Mouse (Mus musculus) lung, adult 18-20 months (tissue): Measurements from ENCODE around the gene Por.
A peak's percentile ranks its signal among the peaks of the same experiment; 100 is the strongest.

Experiments used
- DNase-seq, 2 experiments: peaks; one replicate each; pipeline ENCODE4 v3.0.0; 2022; ENCODE audit warnings: mixed read lengths in 2 of 2

The Por gene

DNA sequence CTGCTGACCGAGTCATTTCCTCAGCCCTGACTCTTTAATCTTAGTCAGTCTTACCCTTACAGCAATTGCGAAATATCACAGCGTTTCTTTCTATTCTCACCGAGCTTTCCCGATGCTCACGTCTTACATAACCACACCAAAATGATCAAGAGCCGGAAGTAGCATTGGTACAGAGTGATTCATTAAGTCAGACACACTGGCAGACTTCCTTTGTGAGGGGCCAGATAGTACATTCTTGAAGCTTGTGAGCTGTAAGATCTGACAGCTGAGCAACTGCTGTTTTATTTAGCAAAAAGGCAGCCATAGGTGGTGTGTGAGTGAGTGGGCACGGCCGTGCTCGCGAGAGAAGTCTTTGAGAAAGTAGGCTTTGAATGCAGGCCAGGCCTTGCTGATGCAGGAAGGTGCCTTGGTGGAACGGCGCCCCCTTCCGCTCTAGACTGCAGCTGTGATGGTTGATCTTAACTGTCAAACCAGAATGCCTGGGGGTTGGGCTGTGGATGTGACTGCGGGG, 32.9 kb downstream of the Por start:
- peak; percentile 52 to 74 for DNase-seq

GRCm38 (mm10) chr5:135703431-135703830, 33.6 kb downstream of the Por start:
- DNase-seq = no peak

GRCm38 (mm10) chr5:135705383-135705782, 35.5 kb downstream of the Por start:
- DNase-seq = no peak

DNA sequence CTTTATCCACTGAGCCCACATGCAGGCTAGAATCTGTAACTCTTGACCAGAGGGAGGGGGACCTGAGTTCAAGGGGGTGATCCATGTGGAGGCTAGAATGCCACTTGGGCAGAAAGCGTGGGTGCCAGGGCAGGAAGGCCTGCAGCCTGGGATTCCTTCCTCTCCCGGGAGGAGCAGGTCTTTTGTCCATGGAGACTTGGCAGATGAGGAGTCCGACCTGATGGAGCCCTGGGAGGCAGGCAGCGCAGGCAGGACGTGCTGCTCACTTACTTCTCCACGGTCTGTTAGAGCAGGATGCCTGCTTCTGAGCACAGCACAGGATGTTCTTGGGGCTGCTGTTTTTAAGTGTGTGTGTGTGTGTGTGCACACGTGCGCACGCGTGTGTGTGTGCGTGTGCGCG, 37.2 kb downstream of the Por start:
- DNase-seq = no peak

DNA sequence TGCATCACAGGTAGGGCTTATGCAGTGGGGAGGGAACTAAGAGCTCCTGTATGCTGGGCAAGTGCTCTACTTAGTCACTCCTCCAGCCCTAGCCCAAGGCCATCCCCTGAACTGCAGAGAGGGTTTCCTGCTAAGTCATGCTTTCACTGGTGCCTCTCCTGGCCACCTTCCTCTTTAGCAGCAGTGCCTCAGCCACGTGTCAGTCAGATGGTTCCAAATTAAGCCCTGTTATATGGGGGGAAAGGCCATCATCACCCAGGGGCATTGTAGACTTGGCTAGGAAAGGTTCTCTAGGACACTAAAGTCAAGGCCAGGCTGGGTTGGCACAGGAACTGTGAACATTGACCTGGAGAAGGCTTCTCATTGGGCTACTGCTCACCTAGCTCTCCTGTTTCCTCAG, 38.0 kb downstream of the Por start:
- DNase-seq = no peak

GRCm38 (mm10) chr5:135709716-135710115, 39.9 kb downstream of the Por start:
- DNase-seq = no peak

GRCm38 (mm10) chr5:135710599-135711214, 40.9 kb downstream of the Por start:
- peak; percentile 60 to 73 for DNase-seq

DNA sequence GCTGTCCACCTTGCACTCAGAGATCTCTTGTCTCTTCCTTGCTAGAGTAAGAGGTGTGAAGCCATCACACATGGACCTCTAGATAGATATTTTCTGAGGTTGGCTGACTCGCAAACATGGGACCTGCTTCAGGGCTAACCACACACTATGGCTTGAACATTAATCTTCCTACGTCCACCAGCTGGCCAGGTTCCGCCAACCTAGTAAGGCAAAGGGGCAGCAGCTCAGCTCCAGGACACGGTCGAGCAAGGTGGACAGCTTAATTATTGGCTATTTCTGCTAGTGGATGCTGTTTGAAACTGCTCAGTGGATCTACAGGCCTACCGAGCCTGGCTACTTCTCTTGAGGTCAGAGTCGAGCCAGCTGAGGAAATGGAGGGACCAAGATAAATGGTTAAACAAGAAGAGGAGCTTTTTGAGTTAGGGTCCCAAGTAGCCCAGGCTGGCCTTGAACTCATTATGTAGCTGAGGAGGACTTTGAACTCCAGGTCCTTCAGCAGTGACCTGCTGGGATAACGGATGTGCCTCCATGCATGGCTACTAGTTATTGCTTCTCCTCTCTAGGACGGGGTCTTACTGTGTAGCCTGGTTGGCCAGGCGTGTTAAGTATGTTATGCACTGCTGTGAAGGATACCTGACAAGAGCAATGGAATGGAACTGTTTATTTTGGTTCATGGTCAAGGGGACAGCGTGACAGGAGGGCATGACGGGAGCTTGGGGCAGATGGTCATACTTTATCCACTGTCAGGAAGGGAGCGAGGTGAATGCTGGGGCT, 41.9 kb downstream of the Por start:
- DNase-seq = no peak

DNA sequence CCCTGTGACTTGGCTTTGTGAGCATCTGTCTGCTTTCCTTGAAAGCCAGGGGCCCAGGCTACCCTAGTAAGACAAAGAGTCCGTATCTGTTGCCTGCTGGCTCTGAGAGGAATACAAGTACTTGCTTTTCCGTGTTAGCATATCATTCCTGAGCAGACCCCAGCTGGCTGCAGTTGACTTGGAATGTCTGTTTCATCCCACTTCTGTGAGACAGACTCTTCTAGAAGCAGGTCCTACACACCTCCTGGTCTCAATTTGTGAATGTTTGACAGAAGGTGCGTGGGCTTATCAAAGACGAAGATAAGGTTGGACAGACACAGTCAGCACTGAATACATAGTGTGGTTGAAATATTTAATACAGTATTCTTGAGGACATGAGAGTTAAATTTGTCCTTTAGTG, 43.0 kb downstream of the Por start:
- DNase-seq = no peak

- DNase-seq = peak; percentile 82 to 88
Observed at GRCm38 (mm10) chr5:135713441-135714218, 43.8 kb downstream of the Por start.

DNA sequence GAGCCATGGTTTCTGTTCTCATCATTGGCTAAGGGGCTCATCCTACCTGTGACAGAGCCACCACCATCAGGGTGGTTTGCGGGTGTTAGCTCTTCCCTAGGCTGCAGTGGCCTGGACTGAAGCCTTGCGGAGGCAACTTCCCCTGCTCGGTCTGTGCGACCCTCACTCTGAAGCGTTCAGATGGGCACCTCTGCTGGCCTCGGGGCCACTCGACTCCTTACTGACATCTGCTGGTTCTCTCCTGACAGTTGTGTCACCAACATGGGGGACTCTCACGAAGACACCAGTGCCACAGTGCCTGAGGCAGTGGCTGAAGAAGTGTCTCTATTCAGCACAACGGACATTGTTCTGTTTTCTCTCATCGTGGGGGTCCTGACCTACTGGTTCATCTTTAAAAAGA, 45.8 kb downstream of the Por start:
- no peak for DNase-seq

DNA sequence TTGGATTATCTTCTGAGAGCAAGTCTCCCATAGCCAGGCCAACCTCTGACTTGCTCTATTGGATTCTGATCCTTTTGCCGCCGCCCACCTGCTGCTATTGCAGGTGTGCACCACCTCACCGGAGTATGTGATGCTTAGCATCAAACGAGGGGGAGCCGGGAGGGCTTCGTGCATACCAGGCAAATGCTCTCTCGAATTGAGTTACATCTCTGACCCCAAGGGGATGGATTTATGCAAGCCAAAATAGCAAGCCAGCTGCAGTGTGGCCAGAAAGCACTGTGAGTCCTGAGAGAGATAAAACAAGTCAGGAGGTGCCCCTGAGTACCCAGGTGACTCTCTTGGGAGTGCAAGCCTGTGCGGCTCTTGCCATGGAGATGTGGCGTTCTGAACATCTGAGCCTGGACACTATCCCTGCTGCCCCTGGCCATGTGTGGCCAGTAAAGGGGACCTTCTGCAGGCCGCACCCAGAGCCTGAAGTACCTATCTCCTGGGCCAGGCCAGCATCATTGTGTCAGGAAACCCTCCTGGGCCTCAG, 49.8 kb downstream of the Por start:
- no peak for DNase-seq

DNA sequence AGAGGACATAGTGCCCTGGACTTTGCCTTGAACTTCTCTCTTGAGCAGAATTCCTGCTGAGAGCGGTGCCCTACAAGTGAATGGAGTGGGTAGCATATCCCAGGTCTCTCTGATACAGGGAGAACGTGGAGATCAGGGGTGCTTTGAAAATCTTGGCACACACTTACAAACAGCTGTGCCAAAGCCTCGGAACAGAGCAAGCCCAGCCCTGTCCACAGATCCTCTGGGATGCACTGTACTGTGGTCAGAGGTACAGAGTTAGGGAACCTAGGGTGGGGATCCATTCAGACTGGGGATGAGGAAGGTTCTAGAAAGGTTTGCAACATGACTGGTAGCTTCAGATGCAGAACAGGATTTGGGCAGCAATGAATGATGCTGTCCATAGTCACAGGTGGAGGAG, 50.3 kb downstream of the Por start:
- DNase-seq = no peak

DNA sequence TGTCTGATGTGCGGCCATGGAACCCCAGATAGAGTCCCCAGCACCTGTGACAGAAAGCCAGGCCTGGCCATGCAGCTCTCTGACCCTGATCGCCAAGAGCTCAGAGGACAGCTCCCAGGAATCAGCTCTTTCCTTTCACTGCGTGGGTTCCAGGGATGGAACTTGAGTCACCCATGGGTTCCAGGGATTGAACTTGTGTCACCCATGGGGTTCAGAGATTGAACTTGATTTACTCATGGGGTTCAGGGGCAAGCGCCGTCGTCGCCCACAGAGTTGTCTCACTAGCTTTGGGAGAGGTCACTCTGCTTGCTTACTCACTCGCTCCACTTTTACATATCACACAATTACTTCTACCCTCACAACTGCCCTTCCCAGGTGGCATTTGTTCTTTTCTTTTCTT, 51.2 kb downstream of the Por start:
- no peak for DNase-seq

DNA sequence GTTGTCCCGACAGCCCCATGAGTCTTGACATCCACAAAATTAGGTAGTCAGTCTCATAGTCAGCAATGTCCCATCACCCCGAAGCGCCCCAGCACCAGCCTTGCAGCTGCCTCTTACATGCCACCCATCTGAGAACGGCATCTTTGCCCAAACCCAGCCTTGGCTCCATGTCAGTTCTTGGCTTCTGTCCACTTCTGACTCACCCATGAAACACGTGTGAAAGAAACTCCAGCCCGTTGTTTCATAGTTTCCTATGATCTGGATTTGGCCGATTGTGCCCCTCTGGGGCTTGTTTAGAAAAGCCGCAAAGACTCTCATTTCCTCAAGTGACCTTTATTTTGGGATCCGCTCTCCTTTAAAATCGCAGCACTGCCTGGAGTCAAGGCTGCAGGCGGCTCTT, 52.3 kb downstream of the Por start:
- peak; percentile 81 to 84 for DNase-seq

GRCm38 (mm10) chr5:135723165-135723751, 53.4 kb downstream of the Por start:
- no peak for DNase-seq

DNA sequence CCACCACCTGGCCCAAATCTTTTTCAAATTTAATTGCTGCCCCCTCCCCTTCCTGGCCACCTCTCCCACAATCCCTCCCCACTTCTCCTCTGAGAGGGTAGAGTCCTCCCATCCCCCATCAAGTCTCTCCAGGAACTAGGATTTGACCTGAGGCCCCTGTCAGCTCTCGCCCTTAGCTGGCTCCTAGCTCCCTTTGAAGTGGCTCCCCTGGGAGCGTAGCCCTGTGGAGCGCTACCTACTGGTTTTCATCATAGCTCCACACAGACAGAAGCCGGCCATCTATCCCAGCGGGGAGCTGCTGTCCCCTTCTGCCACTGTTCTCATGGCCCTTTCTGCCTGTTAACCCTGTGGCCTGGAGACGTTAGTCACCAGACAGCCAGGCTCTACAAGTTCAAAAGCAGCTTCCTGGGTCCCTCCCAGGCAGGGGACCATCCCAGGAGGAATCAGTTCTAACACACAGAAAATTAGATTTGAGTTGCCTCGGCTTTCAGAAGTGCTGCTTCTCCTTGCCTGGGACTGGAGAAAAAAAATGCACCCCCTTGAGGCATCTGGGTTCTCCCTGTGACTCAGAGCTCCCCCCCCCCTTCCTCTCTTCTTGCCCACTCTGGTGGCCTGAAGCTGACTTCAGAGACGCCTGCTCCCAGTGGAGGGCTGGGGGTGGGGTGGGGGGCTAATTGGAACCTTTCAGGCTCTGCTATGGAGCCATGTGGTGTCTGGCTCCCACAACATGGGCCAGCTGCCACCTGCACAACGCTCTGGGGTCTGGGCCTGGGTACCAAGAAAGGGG, 54.9 kb downstream of the Por start:
- DNase-seq = no peak

DNA sequence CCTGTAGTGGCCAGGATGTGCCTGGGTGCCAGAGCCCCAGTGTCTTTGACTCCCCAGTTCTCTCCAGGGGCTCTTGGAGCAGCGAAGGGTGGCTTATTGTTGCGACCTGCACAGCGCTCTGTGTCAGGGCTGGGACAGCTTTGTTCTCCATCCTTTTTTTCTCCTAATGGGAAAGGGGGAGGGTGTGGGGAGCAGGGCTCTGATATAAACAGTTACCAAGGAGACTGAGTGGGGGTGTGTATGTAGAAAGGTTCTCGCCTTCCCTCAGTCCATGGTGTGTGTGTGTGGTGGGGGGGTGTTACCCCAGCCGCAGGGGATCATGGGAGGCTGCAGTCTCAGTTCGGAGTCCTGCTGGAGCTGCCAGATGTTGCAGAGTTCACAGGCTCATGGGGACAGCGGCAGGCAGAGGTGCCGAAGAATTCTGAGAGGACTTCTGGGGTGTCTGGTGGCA, 55.6 kb downstream of the Por start:
- no peak for DNase-seq

GRCm38 (mm10) chr5:135725991-135726390, 56.2 kb downstream of the Por start:
- DNase-seq = no peak

DNA sequence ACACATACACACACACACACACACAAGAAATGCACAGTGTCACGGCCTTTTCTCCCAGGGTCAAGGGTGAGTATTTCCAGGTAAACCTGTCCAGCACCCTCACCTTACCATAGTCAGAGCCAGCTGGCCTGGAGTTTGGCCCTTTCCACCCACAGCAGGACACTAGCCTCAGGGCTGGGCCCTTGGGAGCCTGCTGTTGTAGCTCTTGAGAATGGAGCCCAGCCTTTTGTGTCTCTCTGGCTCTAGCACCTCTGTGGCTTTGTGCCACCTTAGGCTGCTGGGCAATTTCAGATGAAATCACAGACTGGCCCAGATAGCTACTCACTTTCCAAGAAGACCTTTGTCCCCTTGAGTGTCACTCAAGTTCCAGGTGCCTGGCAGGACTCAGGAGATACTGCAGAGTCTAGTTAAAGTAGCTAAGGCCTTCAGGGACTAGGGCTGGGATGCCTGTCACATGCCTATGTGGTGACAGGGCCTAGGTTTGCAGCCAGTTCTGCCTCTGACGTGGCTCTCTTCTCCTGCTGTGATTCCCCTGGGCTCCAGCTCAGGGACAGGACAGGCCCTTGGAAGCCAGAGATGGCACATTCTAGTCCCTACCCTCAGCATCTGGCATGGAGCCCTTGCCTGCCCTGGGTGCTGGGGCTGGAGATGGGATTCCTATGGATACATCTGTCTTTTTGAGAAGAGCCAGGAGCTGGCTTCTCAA, 57.0 kb downstream of the Por start:
- no peak for DNase-seq

DNA sequence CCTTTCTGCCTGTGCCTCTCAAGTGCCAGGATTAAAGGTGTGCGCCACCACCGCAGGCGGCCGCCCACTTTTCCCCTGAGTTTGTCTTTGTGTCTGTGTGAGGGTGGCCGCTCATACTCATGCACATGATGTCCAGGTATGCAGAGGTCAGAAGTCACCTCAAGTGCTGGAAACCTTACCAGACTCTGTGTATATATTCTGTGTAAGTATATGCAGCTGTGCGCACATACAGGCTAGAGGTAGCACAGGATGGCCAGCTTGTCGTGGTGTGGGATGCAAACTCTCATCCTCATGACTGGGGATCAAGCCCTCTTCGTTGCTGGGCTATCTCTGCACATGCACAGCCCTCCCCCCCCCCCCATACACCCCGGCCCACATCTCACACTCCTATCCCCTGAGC, 58.0 kb downstream of the Por start:
- no peak for DNase-seq
